Mouse (Mus musculus): ENCODE data around the gene Frat1.

GRCm38 (mm10) chr19:41846366-41847090 is 16.8 kb downstream of the Frat1 start:
- TF ChIP-seq GATA1 (IDR thresholded peaks at IDR 0.05; ENCODE audit: low read length) (no peak), TAL1 (IDR thresholded peaks at IDR 0.05; ENCODE audit: low read length) (no peak)

Measured in erythroblast, embryonic 14.5 days (primary cell).